Mouse (Mus musculus) MEL (cell line): ENCODE data around the gene Gm49388. TPM values are rescaled to one million over a fixed set of nuclear protein-coding genes. Genes with fewer than 3 reads are reported as not detected.

ENCODE experiments used
- DNase-seq: peaks from one replicate; pipeline ENCODE4 v3.0.0; 2011; ENCODE audit warnings: low read depth, low spot score
- H3K27ac ChIP-seq: 2 replicates; pipeline ENCODE4 v1.5.1; 2012; ENCODE audit warnings: low read depth, mild to moderate bottlenecking, control low read depth, low read length, moderate library complexity; ENCODE audit not compliant: control insufficient read depth
- H3K27me3 ChIP-seq, 2 experiments: fragments of 150-350 bp in 1 of 2; sonication (generic) in 1 of 2; 2 replicates each; pipeline ENCODE4 v1.6.1; 2012; ENCODE audit warnings: low read length in 2 of 2, mild to moderate bottlenecking in 2 of 2, improper control_type of control experiment in 1 of 2, moderate library complexity in 1 of 2; ENCODE audit not compliant: insufficient read depth in 2 of 2, control insufficient read depth in 1 of 2
- H3K36me3 ChIP-seq, 2 experiments: 2 replicates each; pipeline ENCODE4 v1.6.1; 2012 to 2014; ENCODE audit warnings: low read length in 2 of 2, improper control_type of control experiment in 1 of 2, inconsistent platforms in 1 of 2, mild to moderate bottlenecking in 1 of 2; ENCODE audit not compliant: insufficient read depth in 2 of 2, control insufficient read depth in 1 of 2
- H3K4me1 ChIP-seq, 2 experiments: fragments of 150-350 bp in 1 of 2; sonication (generic) in 1 of 2; 2 replicates each; pipeline ENCODE4 v1.6.1; 2012; ENCODE audit warnings: low read length in 2 of 2, improper control_type of control experiment in 1 of 2, mild to moderate bottlenecking in 1 of 2; ENCODE audit not compliant: insufficient read depth in 2 of 2, control insufficient read depth in 1 of 2
- H3K4me3 ChIP-seq, 2 experiments: fragments of 150-350 bp in 1 of 2; sonication (generic) in 1 of 2; 2 replicates each; pipeline ENCODE4 v1.5.1; 2012; ENCODE audit warnings: low read depth in 2 of 2, low read length in 2 of 2, mild to moderate bottlenecking in 2 of 2, moderate library complexity in 2 of 2, control low read depth in 1 of 2, improper control_type of control experiment in 1 of 2; ENCODE audit not compliant: control insufficient read depth in 1 of 2, insufficient read depth in 1 of 2
- H3K79me2 ChIP-seq: 2 replicates; pipeline ENCODE4 v1.6.1; 2012; ENCODE audit warnings: mild to moderate bottlenecking, low read length, moderate library complexity; ENCODE audit not compliant: control insufficient read depth, poor library complexity, insufficient read depth
- H3K9ac ChIP-seq: 2 replicates; pipeline ENCODE4 v1.6.1; 2012; ENCODE audit warnings: low read depth, mild to moderate bottlenecking, control low read depth, low read length, moderate library complexity; ENCODE audit not compliant: control insufficient read depth, poor library complexity, severe bottlenecking
- H3K9me3 ChIP-seq: fragments of 150-350 bp; sonication (generic); replicated peaks from 2 replicates; pipeline ENCODE4 v1.6.1; 2012; ENCODE audit warnings: mild to moderate bottlenecking, low read length, improper control_type of control experiment, moderate library complexity; ENCODE audit not compliant: insufficient read depth
- BHLHE40 ChIP-seq: IDR thresholded peaks from 2 replicates; pipeline ENCODE4 v1.6.1; 2012; ENCODE audit warnings: low read depth, mild to moderate bottlenecking, inconsistent platforms, low read length, improper control_type of control experiment, borderline replicate concordance
- CHD2 ChIP-seq: IDR thresholded peaks from 2 replicates; pipeline ENCODE4 v1.6.1; 2011; ENCODE audit warnings: low read length, improper control_type of control experiment
- CTCF ChIP-seq, 3 experiments: IDR thresholded peaks in 2 of 3; conservative IDR thresholded peaks in 1 of 3; 2 replicates each; pipeline ENCODE4 v1.5.1; 2011 to 2012; ENCODE audit warnings: low read length in 3 of 3, low read depth in 2 of 3, mild to moderate bottlenecking in 2 of 3, improper control_type of control experiment in 1 of 3, inconsistent platforms in 1 of 3, mixed read lengths in 1 of 3, moderate library complexity in 1 of 3; ENCODE audit not compliant: control insufficient read depth in 1 of 3, insufficient read depth in 1 of 3, poor library complexity in 1 of 3, severe bottlenecking in 1 of 3
- E2F4 ChIP-seq: IDR thresholded peaks from 2 replicates; pipeline ENCODE4 v1.6.1; 2011; ENCODE audit warnings: low read depth, low read length, improper control_type of control experiment, borderline replicate concordance
- ELF1 ChIP-seq: IDR thresholded peaks from 2 replicates; pipeline ENCODE4 v1.6.1; 2014; ENCODE audit warnings: low read depth, mild to moderate bottlenecking, inconsistent platforms, low read length, improper control_type of control experiment, moderate library complexity
- KAT2A ChIP-seq: conservative IDR thresholded peaks from 2 replicates; pipeline ENCODE4 v1.6.1; 2012; ENCODE audit warnings: low read depth, low read length, improper control_type of control experiment, inconsistent platforms
- MAX ChIP-seq: IDR thresholded peaks from 2 replicates; pipeline ENCODE4 v1.6.1; 2011; ENCODE audit warnings: low read length, improper control_type of control experiment
- MAZ ChIP-seq: IDR thresholded peaks from 2 replicates; pipeline ENCODE4 v1.6.1; 2012; ENCODE audit warnings: low read depth, mild to moderate bottlenecking, inconsistent platforms, low read length, improper control_type of control experiment
- MXI1 ChIP-seq: IDR thresholded peaks from 2 replicates; pipeline ENCODE4 v1.6.1; 2011; ENCODE audit warnings: mild to moderate bottlenecking, low read depth, low read length, improper control_type of control experiment
- MYC ChIP-seq: IDR thresholded peaks from 2 replicates; pipeline ENCODE4 v1.6.1; 2011; ENCODE audit warnings: low read depth, mild to moderate bottlenecking, low read length, improper control_type of control experiment, moderate library complexity
- NELFE ChIP-seq: IDR thresholded peaks from 2 replicates; pipeline ENCODE4 v1.6.1; 2011; ENCODE audit warnings: low read depth, low read length, improper control_type of control experiment
- POLR2A ChIP-seq, 2 experiments: IDR thresholded peaks; 2 replicates each; pipeline ENCODE4 v1.6.1; 2011 to 2012; ENCODE audit warnings: low read length in 2 of 2, mild to moderate bottlenecking in 2 of 2, control low read depth in 1 of 2, improper control_type of control experiment in 1 of 2, low read depth in 1 of 2, moderate library complexity in 1 of 2; ENCODE audit not compliant: control insufficient read depth in 1 of 2, insufficient read depth in 1 of 2, poor library complexity in 1 of 2
- POLR2AphosphoS2 ChIP-seq: IDR thresholded peaks from 2 replicates; pipeline ENCODE4 v1.6.1; 2011; ENCODE audit warnings: low read length, improper control_type of control experiment
- POLR2AphosphoS5 ChIP-seq: IDR thresholded peaks from 2 replicates; pipeline ENCODE4 v1.6.1; 2012; ENCODE audit warnings: low read depth, borderline replicate concordance, mild to moderate bottlenecking, inconsistent platforms, low read length, moderate library complexity, mixed read lengths
- SMC3 ChIP-seq: IDR thresholded peaks from 2 replicates; pipeline ENCODE4 v1.6.1; 2011; ENCODE audit warnings: low read depth, low read length, improper control_type of control experiment
- TBP ChIP-seq: IDR thresholded peaks from 2 replicates; pipeline ENCODE4 v1.8.0; 2011; ENCODE audit warnings: low read depth, low read length, improper control_type of control experiment
- UBTF ChIP-seq: IDR thresholded peaks from 2 replicates; pipeline ENCODE4 v1.6.1; 2012; ENCODE audit warnings: low read depth, mild to moderate bottlenecking, inconsistent platforms, low read length, improper control_type of control experiment, moderate library complexity, borderline replicate concordance; ENCODE audit not compliant: insufficient read depth
- ZKSCAN1 ChIP-seq: IDR thresholded peaks from 2 replicates; pipeline ENCODE4 v1.6.1; 2012; ENCODE audit warnings: low read depth, mild to moderate bottlenecking, inconsistent platforms, low read length, improper control_type of control experiment, moderate library complexity
- polyA plus RNA-seq, 2 experiments: library from polyadenylated mRNA; stranded (reverse) in 1 of 2; unstranded in 1 of 2; fragments of >175 nt in 1 of 2; fragments of >200 nt in 1 of 2; gene quantifications; 2 replicates each; pipeline versions ENCODE4 v1.2.1 to v1.2.4; 2012; ENCODE audit warnings: low replicate concordance in 2 of 2, low read depth in 1 of 2; ENCODE audit not compliant: insufficient read length in 2 of 2, insufficient read depth in 1 of 2, missing spikeins in 1 of 2
- total RNA-seq: library from RNA; depleted of rRNA; stranded (reverse); fragments of 300-350 nt; gene quantifications from 2 replicates; pipeline ENCODE4 v1.2.3, GENCODE M21; 2012

Gene Gm49388
- total and polyA plus RNA-seq, 3 experiments: 0.73 to 1.3 TPM; not detected in 1

DNA sequence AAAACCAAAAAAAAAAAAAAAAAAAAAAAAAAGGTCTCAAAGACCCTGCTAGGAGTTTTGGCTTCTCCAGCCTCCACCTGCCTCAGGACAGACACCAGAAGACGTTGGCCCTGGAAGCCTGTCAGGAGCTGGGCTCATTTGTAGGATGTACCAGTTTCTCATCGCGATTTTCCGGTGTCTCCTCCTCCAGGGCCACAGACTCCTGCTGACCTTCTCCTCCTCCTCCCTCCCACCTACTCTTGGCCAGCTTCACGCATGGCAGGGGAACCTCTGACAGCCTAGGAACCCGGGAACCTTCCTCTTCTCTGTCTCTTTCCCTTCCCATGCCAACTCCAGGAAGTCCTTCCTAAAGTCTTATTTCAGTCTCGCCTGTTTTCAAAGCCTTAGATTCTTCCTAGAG, 31.6 kb downstream of the Gm49388 start:
- no peaks in the 10 kb centered on the region for H3K79me2 ChIP-seq
- no peak overlapping the region for H3K4me3 ChIP-seq
- no peaks in the 10 kb centered on the region for H3K4me1 ChIP-seq
- no peaks in the 10 kb centered on the region for H3K9me3 ChIP-seq
- no peak for DNase-seq
- no peak overlapping the region for H3K27ac ChIP-seq
- TF ChIP-seq CTCF (IDR thresholded peaks at IDR 0.05 in 2 of 3, conservative IDR thresholded peaks at IDR 0.05 in 1 of 3; ENCODE audit: control insufficient read depth in 1 of 3, insufficient read depth in 1 of 3, low read depth in 2 of 3, low read length in 3 of 3, poor library complexity in 1 of 3, severe bottlenecking in 1 of 3): no peak
- TF ChIP-seq UBTF: no peak
- no peak for TF ChIP-seq BHLHE40
- TF ChIP-seq, all 39 proteins: peak for 0
- H3K9ac ChIP-seq: no peak overlapping the region
- H3K36me3 ChIP-seq: no peaks in the 10 kb centered on the region
- H3K27me3 ChIP-seq: no peaks in the 10 kb centered on the region

GRCm38 (mm10) chr7:127817776-127818175, 32.4 kb downstream of the Gm49388 start:
- H3K27ac ChIP-seq: no peak overlapping the region
- no peaks in the 10 kb centered on the region for H3K4me1 ChIP-seq
- no peaks in the 10 kb centered on the region for H3K27me3 ChIP-seq
- no peak for TF ChIP-seq E2F4
- TF ChIP-seq CHD2: no peak
- TF ChIP-seq KAT2A: no peak
- no peak for TF ChIP-seq POLR2A (IDR thresholded peaks at IDR 0.05; ENCODE audit: control insufficient read depth in 1 of 2, insufficient read depth in 1 of 2, low read depth in 1 of 2, low read length in 2 of 2, poor library complexity in 1 of 2)
- no peak for TF ChIP-seq SMC3
- no peak for TF ChIP-seq NELFE
- no peak for TF ChIP-seq ELF1
- no peak for TF ChIP-seq POLR2AphosphoS5
- no peak for TF ChIP-seq TBP
- no peak for TF ChIP-seq MAX
- no peak for TF ChIP-seq MAZ
- TF ChIP-seq ZKSCAN1: no peak
- no peak for TF ChIP-seq MYC
- no peak for TF ChIP-seq MXI1
- TF ChIP-seq POLR2AphosphoS2: no peak
- DNase-seq: no peak
- no peak overlapping the region for H3K9ac ChIP-seq
- no peaks in the 10 kb centered on the region for H3K9me3 ChIP-seq
- H3K79me2 ChIP-seq: no peaks in the 10 kb centered on the region
- no peaks in the 10 kb centered on the region for H3K36me3 ChIP-seq
- no peak overlapping the region for H3K4me3 ChIP-seq
